Mouse (Mus musculus): Measurements from ENCODE around the gene Trpm6. TPM values are rescaled to one million over a fixed set of nuclear protein-coding genes. Genes with fewer than 3 reads are reported as not detected.

Trpm6 gene
- polyA plus RNA-seq, 1 experiment from 2014 or later = 0.03 TPM

- Histone ChIP-seq H3K9me3 (replicated peaks) (no peaks in the 10 kb centered on the region), H3K4me1 (replicated peaks) (no peaks in the 10 kb centered on the region), H3K4me2 (no peak overlapping the region), H3K4me3 (replicated peaks) (no peak overlapping the region), H3K9ac (no peak overlapping the region), H3K27ac (replicated peaks) (no peak overlapping the region), H3K27me3 (no peaks in the 10 kb centered on the region), H3K36me3 (replicated peaks) (no peaks in the 10 kb centered on the region)
- 71% methylated on average over 11 of the region's 11 CpGs for WGBS (ENCODE audit: insufficient replicate concordance)
- no peak for ATAC-seq (ENCODE audit: insufficient read depth)
Measured at GRCm38 (mm10) chr19:18842626-18843025, 92.8 kb downstream of the Trpm6 start.

- Histone ChIP-seq H3K9me3 (replicated peaks) (no peaks in the 10 kb centered on the region), H3K4me2 (no peak overlapping the region), H3K27ac (replicated peaks) (no peak overlapping the region), H3K27me3 (no peaks in the 10 kb centered on the region), H3K36me3 (replicated peaks) (no peaks in the 10 kb centered on the region), H3K4me3 (replicated peaks) (no peak overlapping the region), H3K4me1 (replicated peaks) (no peaks in the 10 kb centered on the region), H3K9ac (no peak overlapping the region)
- WGBS (ENCODE audit: insufficient replicate concordance) = 70% methylated on average over 4 of the region's 4 CpGs
- ATAC-seq (ENCODE audit: insufficient read depth) = no peak
Measured at GRCm38 (mm10) chr19:18846336-18846735, 96.6 kb downstream of the Trpm6 start.

GRCm38 (mm10) chr19:18868311-18868710, 118.5 kb downstream of the Trpm6 start:
- H3K4me3 ChIP-seq (replicated peaks) = no peak overlapping the region
- no peaks in the 10 kb centered on the region for H3K36me3 ChIP-seq (replicated peaks)
- WGBS (ENCODE audit: insufficient replicate concordance) = 42% methylated on average over 4 of the region's 4 CpGs
- no peak for ATAC-seq (ENCODE audit: insufficient read depth)
- H3K27ac ChIP-seq (replicated peaks) = no peak overlapping the region
- H3K4me2 ChIP-seq = no peak overlapping the region
- no peak overlapping the region for H3K9ac ChIP-seq
- no peaks in the 10 kb centered on the region for H3K9me3 ChIP-seq (replicated peaks)
- no peaks in the 10 kb centered on the region for H3K27me3 ChIP-seq
- no peaks in the 10 kb centered on the region for H3K4me1 ChIP-seq (replicated peaks)

GRCm38 (mm10) chr19:18872792-18873569, 123.2 kb downstream of the Trpm6 start:
- no peak overlapping the region for H3K9ac ChIP-seq
- H3K9me3 ChIP-seq (replicated peaks) = no peaks in the 10 kb centered on the region
- H3K4me1 ChIP-seq (replicated peaks) = no peaks in the 10 kb centered on the region
- H3K27ac ChIP-seq (replicated peaks) = no peak overlapping the region
- no peak overlapping the region for H3K4me3 ChIP-seq (replicated peaks)
- H3K27me3 ChIP-seq = no peaks in the 10 kb centered on the region
- WGBS (ENCODE audit: insufficient replicate concordance) = 39% methylated on average over 6 of the region's 6 CpGs
- no peak overlapping the region for H3K4me2 ChIP-seq
- no peak for ATAC-seq (ENCODE audit: insufficient read depth)
- no peaks in the 10 kb centered on the region for H3K36me3 ChIP-seq (replicated peaks)

- H3K4me3 ChIP-seq (replicated peaks) = no peak overlapping the region
- 54% methylated on average over 16 of the region's 16 CpGs for WGBS (ENCODE audit: insufficient replicate concordance)
- H3K4me1 ChIP-seq (replicated peaks) = no peaks in the 10 kb centered on the region
- no peak overlapping the region for H3K9ac ChIP-seq
- H3K27ac ChIP-seq (replicated peaks) = no peak overlapping the region
- H3K9me3 ChIP-seq (replicated peaks) = no peaks in the 10 kb centered on the region
- no peaks in the 10 kb centered on the region for H3K36me3 ChIP-seq (replicated peaks)
- no peak for ATAC-seq (ENCODE audit: insufficient read depth)
- no peaks in the 10 kb centered on the region for H3K27me3 ChIP-seq
- no peak overlapping the region for H3K4me2 ChIP-seq
Measured at GRCm38 (mm10) chr19:18873709-18874644, 124.2 kb downstream of the Trpm6 start.

- no peak overlapping the region for H3K4me3 ChIP-seq (replicated peaks)
- no peak overlapping the region for H3K27ac ChIP-seq (replicated peaks)
- H3K4me1 ChIP-seq (replicated peaks) = no peaks in the 10 kb centered on the region
- H3K4me2 ChIP-seq = no peak overlapping the region
- no peak overlapping the region for H3K9ac ChIP-seq
- H3K27me3 ChIP-seq = no peaks in the 10 kb centered on the region
- ATAC-seq (ENCODE audit: insufficient read depth) = no peak
- no peaks in the 10 kb centered on the region for H3K36me3 ChIP-seq (replicated peaks)
- WGBS (ENCODE audit: insufficient replicate concordance) = 35% methylated on average over 4 of the region's 4 CpGs
- no peaks in the 10 kb centered on the region for H3K9me3 ChIP-seq (replicated peaks)
Measured at GRCm38 (mm10) chr19:18879264-18879663, 129.5 kb downstream of the Trpm6 start.

GRCm38 (mm10) chr19:18881162-18881561, 131.4 kb downstream of the Trpm6 start:
- H3K27me3 ChIP-seq = no peaks in the 10 kb centered on the region
- ATAC-seq (ENCODE audit: insufficient read depth) = no peak

GRCm38 (mm10) chr19:18887646-18888407, 138.0 kb downstream of the Trpm6 start:
- H3K9me3 ChIP-seq (replicated peaks) = no peaks in the 10 kb centered on the region
- no peak overlapping the region for H3K4me2 ChIP-seq
- no peaks in the 10 kb centered on the region for H3K27me3 ChIP-seq
- H3K36me3 ChIP-seq (replicated peaks) = no peaks in the 10 kb centered on the region
- H3K4me3 ChIP-seq (replicated peaks) = no peak overlapping the region
- H3K4me1 ChIP-seq (replicated peaks) = no peaks in the 10 kb centered on the region
- no peak overlapping the region for H3K27ac ChIP-seq (replicated peaks)
- 48% methylated on average over 11 of the region's 11 CpGs for WGBS (ENCODE audit: insufficient replicate concordance)
- no peak for ATAC-seq (ENCODE audit: insufficient read depth)
- no peak overlapping the region for H3K9ac ChIP-seq

More at GRCm38 (mm10) chr19:18881162-18881561, 131.4 kb downstream of the Trpm6 start:
- Histone ChIP-seq H3K27ac (replicated peaks) (no peak overlapping the region), H3K4me3 (replicated peaks) (no peak overlapping the region), H3K4me1 (replicated peaks) (no peaks in the 10 kb centered on the region), H3K4me2 (no peak overlapping the region), H3K9ac (no peak overlapping the region), H3K36me3 (replicated peaks) (no peaks in the 10 kb centered on the region), H3K9me3 (replicated peaks) (no peaks in the 10 kb centered on the region)
- WGBS (ENCODE audit: insufficient replicate concordance) = 59% methylated on average over 5 of the region's 5 CpGs

GRCm38 (mm10) chr19:18888491-18889116, 138.8 kb downstream of the Trpm6 start:
- 33% methylated on average over 13 of the region's 13 CpGs for WGBS (ENCODE audit: insufficient replicate concordance)
- H3K9ac ChIP-seq = no peak overlapping the region
- H3K36me3 ChIP-seq (replicated peaks) = no peaks in the 10 kb centered on the region
- no peak for ATAC-seq (ENCODE audit: insufficient read depth)
- no peak overlapping the region for H3K4me3 ChIP-seq (replicated peaks)
- H3K27ac ChIP-seq (replicated peaks) = no peak overlapping the region
- no peaks in the 10 kb centered on the region for H3K9me3 ChIP-seq (replicated peaks)
- no peaks in the 10 kb centered on the region for H3K4me1 ChIP-seq (replicated peaks)
- H3K4me2 ChIP-seq = no peak overlapping the region
- H3K27me3 ChIP-seq = no peaks in the 10 kb centered on the region

GRCm38 (mm10) chr19:18889117-18889627, 139.4 kb downstream of the Trpm6 start:
- 17% methylated on average over 11 of the region's 11 CpGs for whole genome bisulfite sequencing (ENCODE audit: insufficient replicate concordance)
- Histone ChIP-seq H3K27me3 (no peaks in the 10 kb centered on the region), H3K9me3 (replicated peaks) (no peaks in the 10 kb centered on the region), H3K27ac (replicated peaks) (no peak overlapping the region), H3K4me3 (replicated peaks) (no peak overlapping the region), H3K36me3 (replicated peaks) (no peaks in the 10 kb centered on the region), H3K4me1 (replicated peaks) (no peaks in the 10 kb centered on the region), H3K9ac (no peak overlapping the region), H3K4me2 (no peak overlapping the region)
- ATAC-seq (ENCODE audit: insufficient read depth) = no peak
